Mouse (Mus musculus) monocyte, adult 5-6 weeks (primary cell): Measurements from ENCODE around the gene Rhot1. TPM values are rescaled to one million over a fixed set of nuclear protein-coding genes. Genes with fewer than 3 reads are reported as not detected.
"Not testable (repeated sequence)": the region's sequence is repeated elsewhere in the genome, so short reads cannot be mapped to it uniquely, and the experiment has no call there.

Experiments used
- ATAC-seq: fragments of 153-309, 156-312 bp; replicated peaks from 2 replicates; pipeline ENCODE4 v1.8.0; 2017; ENCODE audit warnings: mild to moderate bottlenecking; ENCODE audit not compliant: low TSS enrichment, insufficient number of reproducible peaks, severe bottlenecking, poor library complexity, low FRiP score
- total RNA-seq: library from RNA; stranded (forward); fragments of 200-1000, 200-491, 200-594 nt; gene quantifications from 3 replicates; pipeline ENCODE4 v1.2.3, GENCODE M21; 2017

Gene Rhot1
- total RNA-seq, 1 experiment from 2014 or later = 48.4 TPM

GRCm38 (mm10) chr11:80185441-80185976 lies 23.3 kb upstream of the Rhot1 start:
- ATAC-seq = not testable (repeated sequence)

GRCm38 (mm10) chr11:80190280-80190679 lies 18.5 kb upstream of the Rhot1 start:
- ATAC-seq = no peak

GRCm38 (mm10) chr11:80193827-80194226 lies 15.0 kb upstream of the Rhot1 start:
- no peak for ATAC-seq

GRCm38 (mm10) chr11:80196351-80196750 lies 12.5 kb upstream of the Rhot1 start:
- no peak for ATAC-seq

GRCm38 (mm10) chr11:80199316-80199715 lies 9.5 kb upstream of the Rhot1 start:
- no peak for ATAC-seq

- ATAC-seq = no peak
Measured at GRCm38 (mm10) chr11:80199773-80200172, 9.0 kb upstream of the Rhot1 start.

GRCm38 (mm10) chr11:80200326-80200725 lies 8.5 kb upstream of the Rhot1 start:
- no peak for ATAC-seq

- no peak for ATAC-seq
Measured at GRCm38 (mm10) chr11:80202296-80202695, 6.5 kb upstream of the Rhot1 start.

GRCm38 (mm10) chr11:80204037-80204436 lies 4.8 kb upstream of the Rhot1 start:
- ATAC-seq = no peak

- ATAC-seq = no peak
Measured at GRCm38 (mm10) chr11:80204941-80205340, 3.9 kb upstream of the Rhot1 start.

- no peak for ATAC-seq
Measured at GRCm38 (mm10) chr11:80208465-80208859, 357 bp upstream of the Rhot1 start.

GRCm38 (mm10) chr11:80210321-80210720 lies 1.5 kb downstream of the Rhot1 start:
- ATAC-seq = no peak

GRCm38 (mm10) chr11:80212282-80212681 lies 3.5 kb downstream of the Rhot1 start:
- no peak for ATAC-seq

- ATAC-seq = no peak
Measured at GRCm38 (mm10) chr11:80215291-80215690, 6.5 kb downstream of the Rhot1 start.

GRCm38 (mm10) chr11:80218657-80219293 lies 10.0 kb downstream of the Rhot1 start:
- ATAC-seq = no peak

- ATAC-seq = not testable (repeated sequence)
Measured at GRCm38 (mm10) chr11:80230066-80230465, 21.2 kb downstream of the Rhot1 start.

- no peak for ATAC-seq
Measured at GRCm38 (mm10) chr11:80237278-80237677, 28.5 kb downstream of the Rhot1 start.

- no peak for ATAC-seq
Measured at GRCm38 (mm10) chr11:80238306-80238705, 29.5 kb downstream of the Rhot1 start.

GRCm38 (mm10) chr11:80247026-80247425 lies 38.2 kb downstream of the Rhot1 start:
- no peak for ATAC-seq

GRCm38 (mm10) chr11:80248531-80248930 lies 39.7 kb downstream of the Rhot1 start:
- ATAC-seq = no peak

- ATAC-seq = no peak
Measured at GRCm38 (mm10) chr11:80264137-80264536, 55.3 kb downstream of the Rhot1 start.
